Mouse (Mus musculus): ENCODE results near the gene Gm48551. TPM values are rescaled to one million over a fixed set of nuclear protein-coding genes. Genes with fewer than 3 reads are reported as not detected.

Gm48551 gene
- 1 to 10 TPM; 1.1 to 1.7 TPM for total RNA-seq (2021)
- long read RNA-seq, experiment 1, partial matches to known transcripts, result 0 of 11 reads
- long read RNA-seq, experiment 1, other reads (novel, unspliced or antisense), result 11 of 11 reads
- long read RNA-seq, experiment 2, result 0 reads

DNA sequence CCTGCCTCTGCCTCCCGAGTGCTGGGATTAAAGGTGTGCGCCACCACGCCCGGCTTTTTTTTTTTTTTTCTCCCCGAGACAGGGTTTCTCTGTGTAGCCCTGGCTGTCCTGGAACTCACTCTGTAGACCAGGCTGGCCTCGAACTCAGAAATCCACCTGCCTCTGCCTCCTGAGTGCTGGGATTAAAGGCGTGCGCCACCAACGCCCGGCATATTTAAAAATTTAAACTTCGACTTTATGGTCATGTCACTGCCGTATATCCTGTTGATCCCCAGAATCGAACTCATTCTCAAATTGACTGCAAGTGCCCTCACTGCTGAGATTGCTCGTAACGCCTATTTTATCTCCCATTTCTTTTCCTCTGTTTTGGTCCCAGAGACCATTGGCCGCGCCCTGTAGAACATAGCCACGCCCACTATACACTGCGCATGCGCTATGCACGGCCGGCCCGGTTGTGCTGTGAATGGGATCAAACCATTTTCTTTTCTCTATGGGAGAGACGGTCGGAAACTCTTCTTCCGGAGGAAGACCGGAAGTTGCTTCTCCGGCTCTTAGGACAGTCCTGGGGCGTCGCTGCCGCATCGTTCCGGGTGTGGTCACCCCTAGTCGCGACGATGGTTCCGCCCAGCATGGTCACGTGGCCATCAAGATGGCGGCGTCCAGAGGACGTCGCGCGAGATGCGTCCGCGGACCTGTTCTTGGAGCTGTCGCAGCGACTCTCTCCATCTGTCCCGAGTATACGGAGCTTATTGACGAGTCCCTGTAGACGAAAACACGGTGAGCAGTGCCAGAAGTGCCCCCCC is at the start of gene Gm48551, which contains the start of gene Dohh:
Gene Gm48551, plus strand, starts transcription at position 665 of the 803 bp plus-strand sequence.
Gene Dohh, plus strand, starts transcription at position 627 of the 803 bp plus-strand sequence.
- DNase-seq, result peak; percentile 98 to 99

DNA sequence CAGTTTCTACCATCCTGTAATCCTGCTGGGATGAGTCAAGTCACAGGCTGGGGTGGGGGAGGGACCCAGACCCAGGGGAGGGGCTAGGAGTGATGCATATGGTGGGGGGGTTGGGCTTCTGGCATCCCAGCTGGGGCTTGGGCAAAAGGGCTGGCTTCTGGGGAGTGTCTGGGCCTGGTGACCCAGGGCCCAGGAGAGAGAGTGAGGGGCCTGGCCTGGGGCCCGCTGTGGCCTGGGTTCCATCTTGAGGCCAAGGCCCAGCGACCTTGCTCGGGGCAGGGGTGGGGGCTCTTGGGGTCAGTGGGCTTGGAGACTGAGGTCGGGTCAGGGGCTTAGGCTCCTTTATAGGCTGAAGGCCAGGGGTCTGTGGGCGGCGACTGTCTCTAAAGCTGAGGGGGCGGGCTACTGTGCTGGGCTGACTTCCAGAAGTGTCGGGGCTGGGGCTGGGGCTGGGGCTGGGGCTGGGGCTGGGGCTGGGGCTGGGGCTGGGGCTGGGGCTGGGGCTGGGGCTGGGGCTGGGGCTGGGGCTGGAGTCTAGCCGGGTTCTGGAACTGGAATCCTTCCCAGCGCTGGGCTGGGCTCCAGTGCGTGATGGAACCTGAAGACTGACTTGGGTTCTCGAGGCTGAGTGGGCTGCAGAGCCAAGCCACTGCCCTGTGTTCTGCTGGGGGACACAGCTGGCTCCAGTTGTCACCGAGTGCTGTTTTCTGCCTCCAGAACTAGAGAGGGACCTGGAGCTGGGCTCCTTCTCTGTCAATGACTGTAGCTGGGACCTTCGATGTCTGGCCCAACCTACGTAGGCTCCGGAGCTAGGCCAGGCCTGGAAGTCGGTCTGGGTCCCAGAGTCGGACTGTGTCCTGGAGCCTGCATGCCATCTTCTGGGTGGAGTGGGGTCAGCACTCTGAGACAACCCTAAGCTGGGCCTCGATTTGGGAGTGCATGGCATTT is 48.6 kb upstream of the Gm48551 start:
- no peak for DNase-seq

DNA sequence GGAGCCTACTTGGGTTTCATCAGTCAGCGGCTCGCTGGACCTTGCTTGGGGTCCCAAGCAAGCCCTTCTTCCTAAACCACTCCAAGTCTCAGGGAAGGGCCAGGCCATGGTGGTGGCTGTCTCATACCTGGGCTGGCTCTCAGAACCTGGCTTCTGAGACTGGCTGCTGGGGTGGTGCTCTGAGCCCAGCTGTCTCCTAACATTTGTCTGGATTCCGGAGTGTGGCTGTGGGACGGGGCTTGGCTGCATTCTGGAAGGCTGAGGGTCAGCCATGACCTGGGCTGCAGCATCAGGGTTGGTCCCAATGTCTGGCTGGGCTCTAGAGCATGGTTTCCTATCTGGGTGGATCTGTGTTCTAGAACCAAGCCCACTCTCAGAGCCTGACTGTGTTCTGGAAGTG is 47.7 kb upstream of the Gm48551 start:
- DNase-seq, result no peak

DNA sequence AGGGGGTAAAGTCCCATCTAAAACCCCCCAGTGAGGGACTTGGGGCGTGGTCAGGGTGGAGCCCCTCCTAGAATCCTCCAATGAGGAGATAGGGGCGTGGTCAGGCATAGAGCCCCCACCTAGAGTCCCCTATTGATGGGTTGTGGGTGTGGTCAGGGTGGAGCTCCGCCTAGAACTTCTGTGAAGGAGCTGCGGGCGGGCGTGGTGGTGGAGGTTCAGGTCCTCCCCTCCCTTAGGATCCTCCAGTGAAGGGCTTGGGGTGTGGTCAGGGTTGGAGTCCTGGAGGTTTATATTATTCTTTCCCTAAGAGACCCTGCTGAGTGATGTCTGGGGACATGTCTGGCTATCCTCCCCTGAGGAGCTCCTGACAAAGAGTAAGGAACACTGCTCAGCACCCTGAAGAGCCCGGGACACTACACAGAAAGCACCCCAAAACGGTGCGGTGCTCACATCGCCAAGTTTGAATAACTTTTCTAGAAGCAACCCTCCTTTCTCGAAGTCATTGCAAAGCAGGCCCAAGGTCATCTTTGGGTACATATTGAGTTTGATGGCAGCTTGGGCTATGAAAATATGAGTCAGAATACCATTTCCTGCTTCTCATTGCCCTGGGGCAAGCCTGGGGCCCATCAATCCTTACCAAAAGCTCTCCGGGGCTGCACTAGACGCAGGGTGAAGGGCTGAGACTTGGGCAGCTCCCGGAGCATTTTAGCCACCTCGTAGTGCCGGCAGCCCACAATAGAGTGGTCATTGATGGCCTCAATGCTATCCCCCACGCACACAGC is 43.5 kb upstream of the Gm48551 start:
- DNase-seq, result no peak

GRCm38 (mm10) chr10:81341333-81341949 is 42.8 kb upstream of the Gm48551 start:
- peak; percentile 83 to 90 for DNase-seq

DNA sequence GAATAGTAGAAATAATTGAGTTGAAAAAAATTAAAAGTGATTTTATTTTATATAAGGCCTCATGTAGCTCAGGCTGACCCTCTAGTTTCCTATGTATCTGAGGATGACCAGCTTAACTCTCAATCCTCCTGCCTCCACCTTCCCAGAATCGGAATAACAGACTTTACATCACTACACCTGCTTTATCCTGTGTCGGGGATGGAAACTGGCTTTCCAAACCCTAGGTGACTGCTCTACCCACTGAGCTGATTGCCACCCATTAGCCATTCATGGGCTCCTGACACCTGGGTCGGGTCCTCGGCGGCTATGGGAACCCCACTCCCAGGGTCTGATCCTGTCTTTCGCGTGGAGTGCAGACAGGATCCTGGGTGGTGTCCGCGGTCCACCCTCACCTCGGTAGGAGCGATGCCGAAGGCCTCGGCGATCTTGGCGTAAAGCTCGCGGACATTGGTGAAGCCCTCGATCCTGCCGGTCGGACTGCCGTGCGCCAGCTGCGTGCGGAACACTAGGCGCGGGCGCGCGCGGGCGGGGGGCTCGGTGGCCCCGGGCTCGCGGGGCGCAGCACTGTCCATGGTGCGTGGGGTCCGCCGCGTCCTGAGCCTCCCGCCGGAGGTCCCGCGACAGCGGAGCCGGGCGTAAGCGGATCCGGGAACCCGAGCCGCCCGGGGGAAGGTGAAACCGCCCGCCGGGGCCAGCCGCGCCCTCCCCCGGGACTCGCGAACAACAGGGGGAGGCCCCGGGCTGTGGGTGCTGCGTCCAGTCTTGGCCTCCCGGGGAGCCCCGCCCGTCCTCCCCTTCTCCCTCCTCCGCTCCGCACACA is 41.4 kb upstream of the Gm48551 start, which contains the start of gene Gipc3:
Gene Gipc3, minus strand, starts transcription at position 581 of the 820 bp plus-strand sequence.
- DNase-seq, result peak; percentile 62 to 74

DNA sequence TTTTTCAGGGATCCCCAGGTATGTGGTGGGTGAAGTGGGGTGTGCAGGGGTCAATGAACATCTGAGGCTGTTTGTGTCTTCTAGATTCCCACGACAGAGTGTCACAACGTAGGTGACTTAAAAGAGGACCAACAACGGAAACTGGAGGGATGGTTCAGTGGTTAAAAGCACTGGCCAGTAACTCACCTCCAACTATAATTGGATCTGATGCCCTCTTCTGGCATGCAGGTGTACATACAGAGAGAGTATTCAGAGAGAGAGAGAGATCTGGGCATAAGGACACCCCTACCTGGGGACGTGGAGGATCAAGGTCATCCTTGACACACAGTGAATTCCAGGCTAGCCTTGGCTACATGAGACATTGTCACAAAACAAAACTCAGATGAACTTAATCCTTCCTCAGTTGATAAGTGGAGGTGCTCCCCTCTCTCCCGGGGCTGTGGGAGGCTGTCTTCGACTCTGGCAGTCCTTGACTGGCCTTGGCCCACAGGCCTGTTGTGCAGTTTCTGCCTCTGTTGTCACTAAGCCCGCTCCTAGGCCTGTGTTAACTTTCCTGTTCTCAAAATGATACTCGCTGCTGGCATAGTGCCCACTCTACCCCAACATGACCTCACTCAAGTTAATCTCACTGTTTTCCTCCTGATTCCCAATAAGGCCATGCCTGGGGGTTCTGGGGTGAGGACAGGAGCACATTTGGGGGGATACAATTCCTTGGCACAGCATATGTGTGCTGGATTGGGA is 39.7 kb upstream of the Gm48551 start:
- peak; percentile 60 to 66 for DNase-seq

DNA sequence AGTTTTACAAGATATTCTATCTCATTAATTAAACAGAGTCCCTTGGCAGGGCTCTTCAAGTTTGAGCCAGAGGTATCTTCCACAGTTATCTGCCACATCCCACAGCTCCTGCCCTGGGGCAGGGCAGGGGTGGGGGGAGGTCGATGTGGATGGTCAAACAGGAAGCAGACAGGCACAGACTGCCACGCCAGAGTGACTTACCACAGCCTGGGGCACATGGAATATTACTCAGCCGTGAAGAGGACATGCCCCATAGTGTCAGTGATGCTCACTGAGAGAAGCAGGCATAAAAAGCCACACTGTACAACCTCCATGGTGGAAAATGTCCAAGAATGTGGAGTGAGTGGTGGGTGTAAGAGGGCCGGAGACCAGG is 39.1 kb upstream of the Gm48551 start:
- no peak for DNase-seq

DNA sequence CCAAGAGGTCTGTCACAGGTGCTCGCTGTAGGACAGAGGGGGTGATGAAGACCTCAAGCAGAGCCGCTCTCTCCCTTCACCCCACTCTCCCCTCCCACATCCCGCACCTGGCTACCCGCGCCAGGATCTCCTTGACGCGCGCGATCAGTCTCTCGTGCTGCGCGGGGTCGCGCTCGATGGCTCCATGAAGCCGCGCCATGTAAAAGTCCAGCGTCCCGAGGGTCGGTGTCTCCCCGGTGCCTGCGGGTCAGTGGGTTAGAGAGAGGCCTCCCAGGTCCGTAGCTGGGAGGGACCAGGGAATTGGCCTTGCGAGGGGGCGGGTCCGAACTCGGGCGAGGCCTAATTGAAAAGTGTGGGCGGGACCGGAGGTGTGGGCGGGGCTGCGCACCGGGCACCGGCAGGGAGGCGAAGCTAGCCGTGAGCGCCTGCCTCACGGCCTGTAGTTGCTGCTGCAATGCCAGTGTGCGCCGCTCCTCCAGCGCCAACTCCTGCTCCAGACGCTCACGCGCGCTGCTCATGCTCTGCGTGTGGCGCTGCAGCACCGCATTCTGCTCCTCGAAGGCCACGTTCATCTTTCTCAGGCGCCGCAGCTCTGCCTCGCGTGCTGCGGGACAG is 37.7 kb upstream of the Gm48551 start:
- DNase-seq, result peak; percentile 90 to 93

- DNase-seq, result peak; percentile 61 to 62
These were observed 35.1 kb upstream of the Gm48551 start for GRCm38 (mm10) chr10:81349146-81349545.

DNA sequence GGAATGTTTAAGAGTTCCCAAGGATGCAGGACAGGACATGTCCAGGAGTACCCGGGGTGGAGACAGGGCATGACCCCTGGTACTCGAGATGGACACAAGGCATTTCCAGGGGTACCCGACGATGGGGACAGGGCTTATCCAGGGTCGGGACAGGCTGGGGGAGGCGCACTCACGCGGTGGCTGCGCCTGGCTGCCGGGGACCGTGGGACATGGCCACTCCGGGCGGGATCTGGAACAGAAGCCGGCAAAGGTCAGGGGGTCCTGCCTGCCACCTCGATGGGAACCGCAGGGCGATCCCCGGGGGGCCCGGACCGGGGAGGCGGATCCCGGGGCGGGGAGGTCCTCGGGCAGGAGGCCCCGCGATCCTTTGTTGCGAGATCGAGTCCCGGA is 34.3 kb upstream of the Gm48551 start:
- no peak for DNase-seq

DNA sequence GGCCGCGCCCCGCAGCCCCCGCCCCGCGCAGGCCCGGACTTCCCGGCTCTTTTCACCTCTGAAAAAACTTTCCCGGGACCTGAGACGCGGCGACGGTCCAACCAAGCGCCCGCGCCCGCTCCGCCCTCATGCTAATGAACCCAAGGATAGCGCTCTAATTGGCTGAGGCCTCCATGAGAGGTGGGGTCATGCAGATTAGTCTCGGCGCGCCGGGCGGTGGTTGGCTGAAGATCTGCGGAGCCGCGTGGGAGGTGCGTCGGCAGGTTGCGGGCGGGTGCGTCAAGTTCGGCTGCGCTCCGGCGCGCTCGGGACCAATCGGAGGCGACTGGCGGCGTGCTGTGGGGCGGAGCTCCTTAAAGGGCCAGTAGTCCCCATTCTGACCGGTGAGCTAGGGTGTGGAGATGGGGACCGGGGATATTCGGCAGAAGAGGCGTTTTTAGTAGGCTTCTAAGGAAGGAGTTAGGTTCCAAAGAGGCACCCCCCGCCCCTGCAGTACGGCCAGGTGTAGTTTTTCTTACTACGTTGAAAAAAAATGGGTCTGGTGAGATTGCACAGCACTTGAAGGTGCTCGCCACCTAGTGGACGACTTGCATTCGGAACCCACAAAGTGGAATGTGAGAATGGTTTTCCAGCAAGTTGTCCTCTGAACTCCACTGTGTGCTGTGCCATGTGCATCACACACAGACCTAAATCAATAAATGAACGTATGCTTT is 33.8 kb upstream of the Gm48551 start, which contains the start of gene Hmg20b:
Gene Hmg20b, minus strand, starts transcription at position 130 of the 713 bp plus-strand sequence.
- peak; percentile 99 for DNase-seq

- DNase-seq, result no peak
These were observed 32.5 kb upstream of the Gm48551 start for GRCm38 (mm10) chr10:81351678-81352291.

DNA sequence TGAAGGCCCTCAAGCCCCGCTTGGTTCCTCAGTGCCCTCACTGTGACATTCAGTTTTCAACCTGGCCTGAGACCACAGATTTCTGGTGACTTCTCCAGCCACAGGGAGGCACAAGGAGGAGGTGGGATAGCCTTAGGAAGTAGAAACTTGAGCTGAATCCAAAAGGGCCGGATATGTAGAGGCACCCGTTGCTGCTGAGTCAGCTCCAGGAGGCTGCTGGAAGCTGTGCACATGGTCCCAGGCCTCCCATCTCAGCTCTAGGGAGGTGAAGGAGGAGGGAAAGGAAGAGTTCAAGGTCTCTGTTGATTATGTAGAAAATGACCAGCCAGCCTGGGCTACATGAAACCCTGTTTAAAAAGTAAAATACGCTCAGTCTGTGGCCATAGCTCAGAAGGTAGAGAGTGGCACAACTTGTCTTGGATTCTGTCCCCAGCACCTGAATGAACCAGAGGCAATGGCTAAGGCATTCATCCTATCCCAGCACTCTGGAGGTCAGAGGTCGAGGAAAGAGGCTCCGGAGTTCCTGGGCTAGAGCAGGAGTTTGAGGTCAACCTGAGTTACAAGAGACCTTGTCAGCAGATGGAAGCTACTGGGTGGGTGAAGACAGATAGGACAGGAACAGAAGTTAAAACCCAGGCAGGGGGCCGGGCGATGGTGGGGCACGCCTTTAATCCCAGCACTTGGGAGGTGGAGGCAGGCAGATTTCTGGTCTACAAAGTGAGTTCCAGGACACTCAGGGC is 29.4 kb upstream of the Gm48551 start:
- DNase-seq, result no peak

- no peak for DNase-seq
These were observed 28.7 kb upstream of the Gm48551 start for GRCm38 (mm10) chr10:81355533-81355932.

GRCm38 (mm10) chr10:81356352-81356990 is 27.8 kb upstream of the Gm48551 start:
- no peak for DNase-seq

Measured in adrenal gland, postnatal 36 days (tissue).